In genomic region chr11:98935123-98935522, GRCm38 (mm10) we compare ENCODE assay signal across 13 mouse cellular contexts. TPM values are rescaled to one million over a fixed set of nuclear protein-coding genes. Genes with fewer than 3 reads are reported as not detected.
DNase-seq lines count a peak whose midpoint lies in the region; ATAC-seq and TF ChIP-seq lines count a peak whose summit lies in the region.
"Had no signal": no experiment of that assay in that cellular context is flagged by ENCODE, and none has a peak within 500 bp of the region (broad histone marks: within the 10 kb centered on the region; RNA-seq: fewer than 3 reads in every experiment).

No protein-coding gene starts in this region.

- H3K27ac ChIP-seq in heart, embryonic 10.5 days: peak overlapping the region; percentile 97
- no peak overlapping the region for H3K27ac ChIP-seq in heart, embryonic 12.5 days (ENCODE audit: poor library complexity, severe bottlenecking)
- H3K27ac ChIP-seq in embryonic facial prominence, embryonic 12.5 days: peak overlapping the region; percentile 65
- H3K27ac ChIP-seq in intestine, postnatal 0 days (ENCODE audit: low read depth, low read length): peak overlapping the region; percentile 66
- H3K27ac ChIP-seq in limb, embryonic 10.5 days: peak overlapping the region; percentile 95
- H3K27ac ChIP-seq: layer of hippocampus, adult 2 months had no signal

- no peaks in the 10 kb centered on the region for H3K27me3 ChIP-seq in heart, embryonic 10.5 days (ENCODE audit: insufficient read depth, poor library complexity, severe bottlenecking)
- H3K27me3 ChIP-seq in heart, embryonic 12.5 days (replicated peaks): no peaks in the 10 kb centered on the region
- no peaks in the 10 kb centered on the region for H3K27me3 ChIP-seq in embryonic facial prominence, embryonic 12.5 days
- no peaks in the 10 kb centered on the region for H3K27me3 ChIP-seq in intestine, postnatal 0 days (replicated peaks; ENCODE audit: control insufficient read depth, insufficient read depth, low read length)
- no peaks in the 10 kb centered on the region for H3K27me3 ChIP-seq in limb, embryonic 10.5 days (ENCODE audit: low read depth, poor library complexity, severe bottlenecking)
- H3K27me3 ChIP-seq: CH12.LX had no signal

- no peak overlapping the region for H3K4me3 ChIP-seq in heart, embryonic 10.5 days
- H3K4me3 ChIP-seq in heart, embryonic 12.5 days: no peak overlapping the region
- no peak overlapping the region for H3K4me3 ChIP-seq in embryonic facial prominence, embryonic 12.5 days
- no peak overlapping the region for H3K4me3 ChIP-seq in intestine, postnatal 0 days (ENCODE audit: low read depth, low read length)
- H3K4me3 ChIP-seq in limb, embryonic 10.5 days: no peak overlapping the region
- H3K4me3 ChIP-seq: layer of hippocampus, adult 2 months had no signal

- ATAC-seq in heart, embryonic 12.5 days (ENCODE audit: insufficient number of reproducible peaks, low FRiP score): no peak
- no peak for ATAC-seq in embryonic facial prominence, embryonic 12.5 days (ENCODE audit: insufficient number of reproducible peaks, insufficient read depth, low FRiP score, low TSS enrichment)
- ATAC-seq in intestine, postnatal 0 days: peak; percentile 56

- 84% methylated on average over 3 of the region's 3 CpGs for WGBS in heart, embryonic 10.5 days
- WGBS in heart, embryonic 12.5 days: 90% methylated on average over 3 of the region's 3 CpGs
- 89% methylated on average over 3 of the region's 3 CpGs for WGBS in embryonic facial prominence, embryonic 12.5 days
- 57% methylated on average over 3 of the region's 3 CpGs for WGBS in intestine, postnatal 0 days
- WGBS in limb, embryonic 10.5 days: 88% methylated on average over 3 of the region's 3 CpGs

- H3K9ac ChIP-seq in heart, embryonic 12.5 days: no peak overlapping the region
- no peak overlapping the region for H3K9ac ChIP-seq in embryonic facial prominence, embryonic 12.5 days
- H3K9ac ChIP-seq in intestine, postnatal 0 days (ENCODE audit: low read depth, low read length): no peak overlapping the region

- TF ChIP-seq CTCF in intestine, postnatal 0 days (IDR thresholded peaks at IDR 0.05; ENCODE audit: low read depth): no peak; the same call in 1 of the 2 replicates

- no peak for DNase-seq in heart, embryonic 10.5 days (ENCODE audit: low spot score)
- no peak for DNase-seq in limb, embryonic 10.5 days (ENCODE audit: low spot score)
- no peak for DNase-seq in left cerebral cortex, postnatal 25 days (ENCODE audit: low spot score in 2 of 2)
- no peak for DNase-seq in gastrocnemius, postnatal 10 days
- no peak for DNase-seq in cerebellum, postnatal 10 days
- DNase-seq: adrenal gland, postnatal 36 days; thymus, postnatal 36 days had no signal

- intact Hi-C loops in left cerebral cortex, postnatal 25 days (cut with DNase I): no loop called here

- no peak overlapping the region for H3K4me2 ChIP-seq in heart, embryonic 12.5 days
- no peak overlapping the region for H3K4me2 ChIP-seq in embryonic facial prominence, embryonic 12.5 days (replicated peaks)
- H3K4me2 ChIP-seq in intestine, postnatal 0 days (replicated peaks; ENCODE audit: low read depth): peak overlapping the region; percentile 18; the same call in 1 of the 2 replicates

- peaks cover 88% of the 10 kb centered on the region for H3K4me1 ChIP-seq in heart, embryonic 10.5 days
- peaks cover 77% of the 10 kb centered on the region for H3K4me1 ChIP-seq in heart, embryonic 12.5 days (replicated peaks)
- peaks cover 85% of the 10 kb centered on the region for H3K4me1 ChIP-seq in embryonic facial prominence, embryonic 12.5 days
- H3K4me1 ChIP-seq in intestine, postnatal 0 days (replicated peaks; ENCODE audit: control insufficient read depth, insufficient read depth, low read length): peaks cover 33% of the 10 kb centered on the region
- H3K4me1 ChIP-seq in limb, embryonic 10.5 days: peaks cover 98% of the 10 kb centered on the region

- H3K9me3 ChIP-seq in heart, embryonic 10.5 days: no peaks in the 10 kb centered on the region
- H3K9me3 ChIP-seq in heart, embryonic 12.5 days (replicated peaks): no peaks in the 10 kb centered on the region
- H3K9me3 ChIP-seq in embryonic facial prominence, embryonic 12.5 days: no peaks in the 10 kb centered on the region
- H3K9me3 ChIP-seq in intestine, postnatal 0 days (ENCODE audit: control insufficient read depth): no peaks in the 10 kb centered on the region
- no peaks in the 10 kb centered on the region for H3K9me3 ChIP-seq in limb, embryonic 10.5 days (replicated peaks)

- H3K36me3 ChIP-seq in heart, embryonic 10.5 days: peaks cover 9% of the 10 kb centered on the region; the same call in 1 of the 2 replicates
- peaks cover 3% of the 10 kb centered on the region; the same call in 1 of the 2 replicates for H3K36me3 ChIP-seq in heart, embryonic 12.5 days
- H3K36me3 ChIP-seq in embryonic facial prominence, embryonic 12.5 days: no peaks in the 10 kb centered on the region
- H3K36me3 ChIP-seq in intestine, postnatal 0 days (ENCODE audit: control insufficient read depth, insufficient read depth): no peaks in the 10 kb centered on the region
- peaks cover 12% of the 10 kb centered on the region for H3K36me3 ChIP-seq in limb, embryonic 10.5 days

RNA-seq across cellular contexts. Expression of gene Rara, which starts 7.5 kb away (rescaled TPM):
- 30.4 and 36.9 TPM in 2 replicates for polyA plus RNA-seq in heart, embryonic 10.5 days (2016; fragmentation: Nextera tagmentation; extraction: Ambion mirVana)
- 33.8 and 35.1 TPM in 2 replicates for polyA plus RNA-seq in heart, embryonic 12.5 days (2016; fragmentation: Nextera tagmentation; extraction: Ambion mirVana)
- 48.8 and 49.2 TPM in 2 replicates for polyA plus RNA-seq in embryonic facial prominence, embryonic 12.5 days (2016; fragmentation: Nextera tagmentation; extraction: Ambion mirVana)
- polyA plus RNA-seq in intestine, postnatal 0 days (2015; fragmentation: Nextera tagmentation; extraction: Ambion mirVana): 22.2 and 22.4 TPM in 2 replicates
- 38.4 and 43.7 TPM in 2 replicates for polyA plus RNA-seq in limb, embryonic 10.5 days (2016; fragmentation: Nextera tagmentation; extraction: Ambion mirVana)
- total RNA-seq in left cerebral cortex, postnatal 25 days (2021): 10 to 100 TPM in 1 of 2 experiments, 1 to 10 TPM in 1; 9.4 to 12.1 TPM
- total RNA-seq in gastrocnemius, postnatal 10 days (2021): 10 to 100 TPM; 22.6 to 31.5 TPM

RNA-seq across cellular contexts. Expression of gene Cdc6, which starts 27.5 kb away (rescaled TPM):
- polyA plus RNA-seq in heart, embryonic 10.5 days (2016; fragmentation: Nextera tagmentation; extraction: Ambion mirVana): 39.3 and 47.7 TPM in 2 replicates
- polyA plus RNA-seq in heart, embryonic 12.5 days (2016; fragmentation: Nextera tagmentation; extraction: Ambion mirVana): 27.0 and 27.7 TPM in 2 replicates
- polyA plus RNA-seq in embryonic facial prominence, embryonic 12.5 days (2016; fragmentation: Nextera tagmentation; extraction: Ambion mirVana): 33.1 and 34.7 TPM in 2 replicates
- polyA plus RNA-seq in intestine, postnatal 0 days (2015; fragmentation: Nextera tagmentation; extraction: Ambion mirVana): 4.0 and 4.5 TPM in 2 replicates
- polyA plus RNA-seq in limb, embryonic 10.5 days (2016; fragmentation: Nextera tagmentation; extraction: Ambion mirVana): 69.9 and 79.5 TPM in 2 replicates
- total RNA-seq in left cerebral cortex, postnatal 25 days (2021): under 1 TPM; 0.21 to 0.60 TPM
- total RNA-seq in gastrocnemius, postnatal 10 days (2021): 1 to 10 TPM; 2.3 to 3.5 TPM

RNA-seq across cellular contexts. Expression of gene Gjd3, which starts 47.7 kb away (rescaled TPM):
- 1.0 and 1.1 TPM in 2 replicates for polyA plus RNA-seq in heart, embryonic 10.5 days (2016; fragmentation: Nextera tagmentation; extraction: Ambion mirVana)
- 3.5 and 3.9 TPM in 2 replicates for polyA plus RNA-seq in heart, embryonic 12.5 days (2016; fragmentation: Nextera tagmentation; extraction: Ambion mirVana)
- 0.73 and 1.4 TPM in 2 replicates for polyA plus RNA-seq in embryonic facial prominence, embryonic 12.5 days (2016; fragmentation: Nextera tagmentation; extraction: Ambion mirVana)
- 0.61 and 0.80 TPM in 2 replicates for polyA plus RNA-seq in intestine, postnatal 0 days (2015; fragmentation: Nextera tagmentation; extraction: Ambion mirVana)
- polyA plus RNA-seq in limb, embryonic 10.5 days (2016; fragmentation: Nextera tagmentation; extraction: Ambion mirVana): 0.24 and 0.29 TPM in 2 replicates
- 1 to 10 TPM; 2.9 to 3.0 TPM for total RNA-seq in left cerebral cortex, postnatal 25 days (2021)
- not detected for total RNA-seq in gastrocnemius, postnatal 10 days (2021)
- total RNA-seq: adrenal gland, postnatal 36 days; monocyte, adult 5-6 weeks had no signal
